Mouse (Mus musculus) hindlimb bud, embryonic 11.5 days (tissue): ENCODE measurements at regions not wholly inside any gene's neighbourhood (a gene's known extent, or its start where the extent isn't known, plus 50 kb on each side); places are given as distances from the start of the nearest gene placed in this dataset.

Experiments
- DNase-seq: peaks from one replicate; pipeline ENCODE4 v3.0.0-alpha.2; 2012; ENCODE audit warnings: low read depth, low spot score; ENCODE audit errors: extremely low spot score

DNA sequence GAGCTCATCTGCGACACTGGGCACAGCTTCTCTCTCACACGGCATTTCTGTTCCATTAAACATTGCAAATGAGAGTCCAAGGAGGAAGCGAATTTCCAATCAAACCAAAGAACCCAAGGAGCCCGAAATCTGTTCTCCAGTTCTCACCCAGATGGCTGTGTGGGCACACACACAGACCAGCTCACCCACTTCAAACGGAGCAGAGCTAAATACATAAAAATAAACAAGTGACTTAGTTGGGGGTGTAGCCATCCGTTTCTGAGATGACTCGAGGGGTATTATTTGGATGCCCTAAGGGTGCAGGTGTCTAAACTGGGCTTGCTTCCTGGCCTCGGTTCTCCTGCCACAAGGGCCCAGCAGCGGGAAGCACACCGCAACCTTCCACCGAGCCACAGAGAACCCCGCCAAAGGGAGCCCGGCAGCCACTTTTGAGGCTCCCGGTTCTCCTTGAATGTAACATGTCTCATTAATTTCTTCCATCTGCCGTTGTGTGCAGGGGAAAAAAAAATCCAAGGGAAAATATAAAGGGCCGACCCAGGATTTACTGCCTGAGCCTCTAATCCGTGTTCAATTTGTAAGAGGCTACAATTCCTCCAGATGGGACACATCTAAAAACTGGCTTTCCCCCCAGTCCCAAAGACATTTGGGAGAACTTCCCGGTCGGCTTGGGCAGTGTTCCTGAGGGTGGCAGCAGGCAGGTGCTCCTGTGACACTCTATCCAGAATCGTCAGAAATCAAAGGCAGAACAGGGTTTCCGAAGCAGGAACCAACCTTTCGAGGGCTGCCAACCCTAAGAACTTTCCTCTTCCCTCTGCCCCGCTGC, 598.6 kb upstream of the Gm10131 start:
- no peak for DNase-seq

DNA sequence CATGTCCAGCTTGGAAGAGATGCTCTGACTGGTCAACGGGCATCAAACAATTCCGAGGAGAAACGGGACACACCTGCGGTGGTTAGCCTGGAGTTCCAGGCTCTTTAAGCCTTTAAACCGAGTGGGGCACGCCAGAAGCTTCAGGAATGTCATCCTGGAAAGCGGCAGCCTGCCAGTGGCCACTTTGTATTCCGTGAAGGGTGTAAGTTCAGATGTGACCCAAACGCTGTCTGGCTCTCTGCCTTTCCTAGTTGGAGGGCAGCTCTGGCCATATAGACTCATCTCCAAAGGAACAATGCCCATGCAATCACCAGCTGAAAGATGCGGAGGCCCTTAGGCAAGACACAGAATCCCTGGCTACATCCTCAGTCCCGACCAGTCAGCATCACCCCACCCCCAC, 597.8 kb upstream of the Gm10131 start:
- DNase-seq: no peak

DNA sequence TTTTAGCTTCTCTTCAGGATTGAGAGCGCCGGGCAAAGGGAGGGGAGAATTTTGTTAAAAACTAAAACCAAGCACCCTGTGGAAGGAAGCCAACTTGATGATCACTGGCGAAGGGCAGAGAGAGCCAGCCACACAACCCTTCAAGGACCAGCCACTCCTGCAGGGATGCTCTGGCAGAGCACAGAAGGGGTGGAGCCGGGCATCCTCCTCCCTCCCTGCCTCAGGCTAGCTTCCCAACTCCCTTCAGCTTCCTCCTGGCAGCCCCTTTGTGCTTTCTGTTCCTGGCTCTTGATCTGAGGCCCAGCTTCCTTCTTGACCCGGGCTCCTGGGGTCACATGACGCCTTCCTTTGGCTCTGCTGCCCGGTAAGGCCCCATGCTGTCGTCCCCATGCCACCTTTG, 591.8 kb upstream of the Gm10131 start:
- DNase-seq: no peak

DNA sequence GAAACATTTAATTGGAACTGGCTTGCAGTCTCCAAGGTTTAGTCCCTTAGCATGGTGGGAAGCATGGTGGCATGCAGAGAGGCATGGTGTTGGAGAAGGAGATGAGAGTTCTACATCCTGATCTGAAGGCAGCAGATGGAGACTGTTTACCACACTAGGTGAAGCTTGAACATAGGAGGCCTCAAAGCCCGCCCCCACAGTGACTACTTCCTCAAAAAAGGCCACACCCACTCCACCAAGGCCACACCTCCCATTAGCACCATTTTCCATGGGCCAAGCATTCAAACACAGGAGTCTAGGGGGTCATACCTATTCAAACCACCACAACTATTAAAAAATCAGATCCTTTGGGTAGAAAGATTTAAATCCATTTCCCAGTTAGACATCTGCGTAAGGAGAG, 591.3 kb upstream of the Gm10131 start:
- DNase-seq: no peak

DNA sequence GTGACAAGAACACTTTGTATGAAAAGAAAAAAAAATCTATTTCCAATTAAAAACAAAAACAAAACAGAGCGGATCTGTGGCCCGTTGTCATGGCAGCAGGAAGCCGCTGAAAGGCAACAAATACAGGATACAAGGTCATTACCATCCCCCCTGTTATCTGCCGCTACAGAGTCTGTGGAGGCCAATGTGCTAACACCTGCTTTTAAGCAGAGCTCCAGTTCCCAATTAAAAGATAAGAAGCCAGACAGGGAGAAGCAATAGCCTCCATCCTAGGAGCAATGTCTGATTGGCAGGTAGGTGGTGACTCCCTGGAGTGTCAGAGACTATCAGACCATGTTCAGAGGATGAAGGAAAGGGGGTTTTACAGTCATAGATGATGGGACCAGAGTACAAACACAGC, 587.5 kb upstream of the Gm10131 start:
- DNase-seq: no peak

DNA sequence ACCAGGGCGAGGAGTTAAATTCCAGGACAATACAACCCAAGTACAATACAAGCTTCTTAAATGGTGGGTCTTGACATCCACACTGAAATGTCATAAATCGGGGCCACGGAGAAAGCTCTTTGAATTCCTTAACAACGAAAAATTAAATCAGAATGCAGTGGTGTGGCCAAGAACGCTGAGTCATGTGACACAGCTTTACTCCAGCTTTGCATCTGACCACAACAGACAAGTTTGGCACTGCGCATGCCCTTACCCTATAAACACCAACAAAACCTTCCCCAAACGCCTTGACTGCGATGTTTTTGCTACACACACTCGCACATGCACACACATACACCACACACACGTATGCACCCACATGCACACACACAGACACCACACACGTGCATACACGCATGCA, 584.8 kb upstream of the Gm10131 start:
- DNase-seq: no peak

DNA sequence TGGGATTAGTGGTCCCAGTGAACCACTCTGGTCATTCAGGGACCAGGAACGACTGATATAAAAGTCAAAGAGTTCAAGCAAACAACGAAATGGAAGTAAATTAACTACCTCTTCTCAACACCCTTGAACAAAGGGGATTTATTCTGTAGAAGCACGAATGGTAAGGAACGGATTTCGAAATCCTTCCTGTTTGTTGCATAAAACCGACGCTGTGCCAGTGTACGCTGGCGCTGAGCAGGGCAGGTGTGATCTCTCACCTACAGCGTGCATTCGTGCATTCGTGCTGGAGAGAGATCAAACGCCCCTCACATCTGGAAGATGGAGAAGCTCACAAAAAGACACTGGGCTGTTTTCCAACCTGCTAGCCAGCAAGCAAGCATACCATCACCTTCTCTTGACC, 581.1 kb upstream of the Gm10131 start:
- no peak for DNase-seq

DNA sequence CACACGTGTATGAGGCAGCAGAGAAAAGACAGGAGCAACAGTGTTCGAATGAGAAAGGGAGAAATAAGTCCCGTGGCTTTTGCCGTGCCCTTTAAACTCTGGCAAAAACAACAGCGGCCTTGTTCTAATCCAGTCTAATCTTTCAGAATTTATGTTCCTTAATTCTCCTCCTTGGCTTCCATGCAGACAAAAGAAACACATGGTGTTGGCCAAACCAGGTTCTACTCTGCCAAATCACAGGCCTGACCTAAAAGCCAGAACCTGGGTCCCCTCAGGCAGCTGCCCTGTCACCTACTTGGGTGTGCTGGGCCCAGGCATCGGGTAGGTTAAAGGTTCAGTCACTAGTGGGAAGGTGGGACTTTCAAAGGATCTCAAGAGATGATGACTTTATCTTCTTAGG, 580.2 kb upstream of the Gm10131 start:
- no peak for DNase-seq

DNA sequence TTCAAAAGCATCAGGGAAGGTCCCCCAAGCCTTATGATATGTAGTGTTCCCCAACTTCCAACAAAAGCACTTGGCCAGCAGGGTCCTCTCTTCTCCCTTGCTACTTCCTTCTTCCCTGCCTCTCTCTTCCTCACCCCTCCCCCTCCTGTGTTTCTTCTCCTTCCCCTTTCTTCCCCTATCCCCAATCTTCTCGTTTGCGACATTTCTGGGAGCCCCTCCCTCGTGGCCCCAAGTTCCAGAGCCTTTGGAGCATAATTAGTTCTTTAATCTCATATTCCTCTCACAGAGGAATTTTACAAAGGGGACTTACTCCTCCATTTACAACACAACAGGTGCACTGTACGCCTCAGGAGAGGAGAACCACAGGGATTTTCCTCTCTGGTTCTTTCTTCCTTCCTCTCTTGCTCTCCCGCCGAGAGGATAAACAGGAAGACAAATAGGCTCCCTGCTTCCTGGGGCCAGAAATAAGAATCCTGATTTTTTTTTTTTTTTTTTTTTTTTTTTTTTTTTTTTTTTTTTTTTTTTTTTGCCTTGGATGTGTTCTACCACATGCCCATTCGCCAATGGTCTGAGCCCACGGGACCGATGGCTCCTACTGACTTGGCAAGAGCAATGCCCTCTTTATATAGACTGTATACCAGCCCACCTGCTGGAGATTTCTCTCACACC, 578.4 kb upstream of the Gm10131 start:
- no peak for DNase-seq

DNA sequence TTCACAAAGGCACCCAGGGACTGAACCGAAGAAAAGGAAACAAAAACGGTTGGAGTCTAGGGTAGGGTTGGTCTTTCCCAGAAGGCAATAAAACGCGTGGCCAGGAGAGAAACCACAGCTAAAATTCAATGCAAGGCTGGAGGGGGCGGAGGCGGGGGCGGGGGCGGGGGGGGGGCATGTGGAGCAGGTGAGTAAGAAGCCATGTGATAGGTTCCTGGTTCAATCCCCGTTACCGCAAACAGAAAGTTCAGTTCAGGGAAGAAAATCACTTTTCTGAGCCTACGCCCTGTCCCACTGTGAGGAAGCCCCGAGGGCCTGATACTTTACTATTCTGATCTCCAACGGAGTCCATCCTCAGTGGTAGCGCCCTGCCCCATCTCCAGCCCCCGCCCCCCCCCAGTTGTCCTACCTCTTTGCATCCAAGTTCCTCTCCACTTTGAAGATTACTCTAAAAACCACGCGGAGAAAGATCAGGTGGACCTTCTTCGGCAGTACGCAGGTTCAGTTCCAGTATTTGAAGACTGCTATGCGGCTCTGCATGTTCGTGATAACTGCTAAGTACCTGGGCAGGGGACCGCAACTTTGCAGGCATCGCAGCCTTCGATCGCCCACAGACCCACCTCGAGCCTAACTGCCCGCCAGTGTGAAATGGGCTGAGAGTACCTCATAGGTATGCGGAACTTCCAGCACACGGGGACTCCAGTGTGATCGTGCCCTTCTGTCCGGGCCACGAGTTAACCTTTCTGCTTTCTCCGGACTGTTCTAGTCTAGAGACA, 577.7 kb upstream of the Gm10131 start:
- DNase-seq: no peak

DNA sequence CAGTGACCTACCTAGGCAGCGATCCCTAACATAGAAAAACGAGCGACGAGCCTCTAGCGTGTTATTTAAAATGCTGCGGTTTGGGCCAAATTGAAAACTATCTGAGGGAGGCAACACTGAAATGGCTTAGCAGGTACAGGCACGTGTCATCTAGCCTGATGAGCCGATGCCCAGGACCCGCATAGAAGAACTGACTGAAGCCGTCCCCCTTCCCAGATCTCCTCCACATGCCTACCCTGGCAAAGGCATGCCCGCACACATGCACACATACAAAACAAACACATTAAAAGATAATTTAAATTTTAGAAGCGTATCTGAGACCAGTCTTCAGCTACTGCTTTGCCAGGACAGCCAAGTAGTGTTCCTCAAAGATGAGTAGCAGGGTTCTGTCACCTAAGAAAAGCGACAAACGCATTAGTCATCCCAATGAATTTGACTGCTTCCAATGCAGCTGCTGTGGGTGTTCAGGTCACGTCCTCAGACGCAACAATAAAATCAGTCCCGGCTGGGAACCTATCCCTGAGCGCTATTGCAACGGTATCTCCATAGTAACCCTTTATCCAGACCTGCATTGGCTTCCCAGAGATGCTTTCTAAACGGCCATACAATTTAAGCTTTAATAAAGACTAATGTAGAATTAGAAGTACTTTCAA, 577.0 kb upstream of the Gm10131 start:
- no peak for DNase-seq

DNA sequence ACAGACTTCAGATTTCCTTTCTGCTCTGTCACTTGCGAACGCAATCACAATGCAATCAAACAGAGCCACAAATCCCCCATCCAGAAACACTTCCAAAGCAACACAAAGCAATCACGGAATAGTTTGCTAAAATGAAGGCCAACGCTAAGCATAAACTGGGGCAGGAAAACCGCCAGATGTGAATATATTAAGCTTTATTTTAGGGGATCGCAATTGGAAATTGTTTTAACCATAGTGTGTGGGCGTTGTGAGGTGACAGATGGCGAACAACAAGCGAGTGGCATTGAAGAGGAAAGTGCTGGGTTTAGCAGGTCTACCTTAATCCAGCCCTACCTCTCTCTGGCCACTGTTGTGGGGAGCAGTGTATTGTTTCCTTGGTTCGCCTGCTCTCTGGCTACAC, 574.8 kb upstream of the Gm10131 start:
- no peak for DNase-seq

DNA sequence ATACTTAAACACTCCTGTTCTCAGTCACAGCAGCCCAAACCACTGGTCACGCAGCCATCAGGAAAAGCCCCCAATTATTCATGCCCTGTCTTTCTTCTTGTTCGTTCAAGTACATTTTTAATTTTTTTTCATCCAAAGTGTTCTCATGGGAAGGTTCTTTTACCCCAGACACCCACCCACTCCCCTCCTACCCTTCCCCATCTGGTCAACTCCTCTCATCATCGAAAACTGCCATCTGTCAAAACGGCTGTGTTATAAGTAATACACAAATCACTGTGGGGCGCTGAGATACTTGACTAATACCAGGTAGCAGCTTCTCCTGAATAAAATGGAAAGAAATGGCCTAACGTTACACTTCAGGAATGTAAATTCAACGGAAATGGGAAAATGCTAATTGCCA, 573.1 kb upstream of the Gm10131 start:
- no peak for DNase-seq

DNA sequence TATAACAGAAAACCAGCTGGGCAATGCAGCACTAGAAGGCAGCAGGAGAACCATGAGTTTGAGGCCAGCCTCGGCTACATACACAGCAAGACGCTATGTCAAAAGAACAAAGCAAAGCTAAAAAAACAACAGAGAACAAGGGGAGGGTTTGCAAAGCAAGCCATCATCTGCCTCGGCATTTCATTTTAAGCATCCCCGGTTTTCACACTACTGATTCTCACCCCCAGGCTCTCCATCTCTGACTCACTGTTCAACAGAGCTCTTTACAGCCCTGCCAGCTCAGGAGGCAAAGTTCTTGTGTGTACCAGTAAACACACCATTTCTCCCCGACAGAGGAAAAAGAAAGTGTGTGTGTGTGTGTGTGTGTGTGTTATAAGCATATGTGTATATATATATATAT, 571.6 kb upstream of the Gm10131 start:
- DNase-seq: no peak

DNA sequence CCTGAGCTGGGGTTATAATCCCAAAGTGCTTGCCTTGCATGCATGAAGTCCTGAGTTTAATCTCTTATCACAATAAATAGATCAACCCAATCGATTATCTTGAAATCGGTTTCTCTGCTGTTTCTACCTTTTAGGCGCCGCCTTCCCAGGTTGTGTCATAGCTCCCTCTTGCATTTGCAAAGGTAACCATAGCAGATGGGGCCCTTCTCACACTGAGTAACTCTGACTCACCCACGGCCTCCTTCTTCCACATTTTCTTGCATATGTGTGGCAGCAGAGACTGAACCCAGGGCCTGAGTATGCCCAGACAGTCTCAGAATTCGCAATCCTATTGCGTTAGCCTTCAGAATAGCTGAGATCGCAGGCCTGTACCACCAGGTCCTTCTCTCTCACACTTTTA, 570.7 kb upstream of the Gm10131 start:
- DNase-seq: no peak

DNA sequence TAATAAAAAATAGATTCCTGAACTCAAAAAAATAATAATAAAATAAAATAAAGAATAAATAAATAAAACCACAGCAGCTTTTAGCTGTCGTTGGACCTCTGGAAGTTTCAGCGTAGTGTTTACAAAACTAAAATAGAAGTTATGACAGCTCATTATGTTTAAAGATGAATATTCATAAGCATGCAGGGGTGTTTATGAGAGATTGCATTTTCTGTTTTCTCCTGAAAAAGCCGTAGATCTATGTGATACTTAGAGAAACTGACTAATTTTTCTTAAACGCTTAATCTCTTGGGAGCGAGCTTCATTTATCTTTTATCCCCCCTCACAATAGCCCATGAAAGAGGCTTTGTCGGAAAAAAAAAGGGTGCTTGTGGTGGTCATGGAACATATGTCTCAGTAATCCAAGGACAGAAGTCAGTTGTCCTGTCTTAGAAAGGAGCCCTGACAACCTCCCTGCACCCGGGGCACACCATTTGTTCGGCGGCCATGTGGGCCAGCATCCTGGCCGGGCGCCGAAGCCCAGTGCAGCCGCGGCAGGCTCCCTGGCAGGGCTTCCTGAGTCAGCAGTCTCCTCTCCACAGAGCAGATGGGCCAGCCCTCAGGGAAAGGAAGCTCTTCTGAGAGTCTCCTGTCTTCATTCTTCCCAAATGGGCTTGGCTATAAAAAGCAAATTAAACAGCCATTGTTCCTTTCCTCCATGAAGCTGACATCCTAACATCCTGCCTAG, 568.2 kb upstream of the Gm10131 start:
- DNase-seq: no peak

DNA sequence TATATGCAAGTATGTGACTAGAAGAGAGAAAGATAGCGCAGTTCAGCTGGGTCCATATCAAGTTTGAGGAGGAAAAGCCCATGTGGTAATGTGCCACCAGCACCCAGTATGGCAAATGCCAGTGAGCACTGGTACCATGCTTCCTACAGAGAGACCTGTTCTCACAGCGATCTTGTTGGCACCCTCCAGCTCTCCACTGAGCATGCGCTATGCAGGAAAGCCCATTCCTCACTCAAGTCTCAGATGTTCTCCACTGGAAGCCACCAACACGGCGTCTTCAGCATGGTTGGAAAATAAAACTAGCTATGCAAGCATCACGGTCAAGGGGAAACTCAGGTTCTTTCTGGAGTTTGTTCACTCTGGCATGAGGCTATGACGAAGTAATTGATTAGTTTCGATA, 567.3 kb upstream of the Gm10131 start:
- no peak for DNase-seq

DNA sequence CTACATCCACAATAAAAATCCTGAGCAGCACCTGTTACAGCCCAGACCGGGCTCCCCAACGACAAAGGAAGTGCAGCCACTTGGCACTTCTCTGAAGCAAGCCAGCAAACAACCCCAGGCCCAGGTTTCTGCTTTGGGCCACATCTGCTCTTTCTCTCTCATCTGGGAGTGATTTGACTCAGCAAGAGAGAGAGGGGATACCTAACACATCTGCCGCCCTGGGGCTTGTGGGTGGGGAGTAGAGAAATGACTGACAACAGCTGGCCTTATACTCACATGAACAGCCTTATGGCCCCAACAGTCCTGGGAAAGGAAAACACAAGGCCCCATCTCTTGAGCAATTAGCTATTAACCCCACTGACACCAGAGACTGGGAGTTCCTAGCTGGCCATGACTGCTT, 560.2 kb upstream of the Gm10131 start:
- no peak for DNase-seq

DNA sequence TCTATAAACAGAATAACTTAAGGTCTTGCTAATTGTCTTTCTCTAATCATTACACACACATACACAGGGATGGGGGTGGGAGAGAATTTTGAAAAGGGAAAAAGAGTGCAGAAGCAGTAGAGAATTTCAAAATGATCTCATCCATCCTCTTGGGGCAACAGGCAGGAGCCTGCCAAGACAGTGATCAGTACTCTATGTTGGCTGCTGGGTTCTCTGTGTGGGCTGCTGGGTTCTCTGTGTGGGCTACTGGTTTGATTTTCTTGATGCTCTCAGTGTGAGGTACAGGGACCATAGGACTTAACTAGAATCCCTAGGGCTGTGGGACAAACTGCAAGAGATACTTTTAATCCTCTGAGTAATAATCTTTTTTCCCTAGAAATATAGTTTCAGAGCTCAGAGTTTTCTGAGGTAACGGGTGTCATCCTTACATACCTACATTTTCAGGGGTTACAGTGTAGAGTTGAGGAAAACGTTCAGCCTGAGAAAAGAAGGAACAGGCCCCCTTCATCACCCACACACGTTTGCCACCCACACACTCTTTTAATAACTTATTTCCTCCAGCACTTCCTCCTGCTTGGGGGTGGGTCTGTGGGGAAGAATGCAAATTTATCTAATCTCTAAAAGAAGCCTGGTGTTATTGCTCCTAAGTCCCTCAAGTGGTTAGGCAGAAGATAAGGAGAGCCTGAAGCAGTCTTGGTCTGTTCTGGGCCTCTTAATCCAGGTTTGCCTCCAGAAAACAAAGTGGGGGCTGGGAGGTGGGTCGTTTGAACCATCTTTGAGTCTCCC, 559.6 kb upstream of the Gm10131 start:
- no peak for DNase-seq

DNA sequence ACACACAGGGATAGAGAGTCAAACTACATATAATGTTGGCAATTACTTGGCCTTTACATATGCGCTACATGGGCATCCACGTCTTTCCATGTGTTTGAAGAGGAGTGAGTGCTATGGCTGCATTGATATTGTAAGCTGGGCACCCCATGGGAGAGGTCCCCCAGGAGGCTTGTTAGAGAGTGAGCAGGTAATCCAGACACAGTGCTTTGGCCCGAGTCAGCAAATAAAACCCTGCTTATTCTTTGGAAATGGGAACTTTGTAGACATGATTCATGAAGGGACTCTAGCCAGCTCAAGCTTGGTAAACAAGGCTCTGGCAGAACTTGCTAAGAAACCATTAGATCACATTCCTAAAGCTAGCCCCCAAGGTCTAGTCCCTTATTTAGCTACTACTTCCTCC, 557.6 kb upstream of the Gm10131 start:
- no peak for DNase-seq
